Mouse (Mus musculus): ENCODE measurements at regions not wholly inside any gene's neighbourhood (a gene's known extent, or its start where the extent isn't known, plus 50 kb on each side); places are given as distances from the start of the nearest gene placed in this dataset.

DNA sequence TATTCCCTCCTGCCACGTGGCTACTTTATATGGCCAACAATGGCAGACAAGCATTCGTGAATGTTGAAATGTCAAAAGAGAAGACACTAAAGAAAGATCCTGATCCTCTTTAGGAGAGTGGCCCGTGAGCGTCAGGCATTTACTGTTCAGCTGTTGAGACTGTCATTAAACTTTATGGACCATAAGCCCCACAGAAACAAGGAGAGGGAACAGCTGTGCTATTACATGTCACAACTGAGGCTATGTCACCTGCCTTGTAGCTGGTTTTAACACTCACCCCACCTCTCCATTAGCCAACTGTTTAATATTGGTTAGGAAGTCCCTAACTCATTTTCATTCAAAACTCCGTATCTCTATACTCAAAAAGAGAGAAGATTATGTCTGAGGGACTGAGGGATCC is 76.3 kb upstream of the 4932438A13Rik start:
- Histone ChIP-seq H3K4me3 (ENCODE audit: low read depth, low read length) (no peak overlapping the region), H3K36me3 (ENCODE audit: control insufficient read depth, insufficient read depth, low read length) (no peaks in the 10 kb centered on the region), H3K9me3 (ENCODE audit: control insufficient read depth, low read length) (no peaks in the 10 kb centered on the region), H3K27ac (ENCODE audit: low read depth, low read length) (no peak overlapping the region), H3K27me3 (replicated peaks; ENCODE audit: control insufficient read depth, insufficient read depth, low read length) (no peaks in the 10 kb centered on the region), H3K4me2 (no peak overlapping the region), H3K4me1 (replicated peaks; ENCODE audit: control insufficient read depth, insufficient read depth, low read length) (peaks cover 7% of the 10 kb centered on the region; the same call in 1 of the 2 replicates), H3K9ac (ENCODE audit: low read depth, low read length) (no peak overlapping the region)
- DNase-seq (ENCODE audit: low spot score), result no peak
- 70% methylated on average over 5 of the region's 5 CpGs for WGBS
- no peak for ATAC-seq (replicated peaks; ENCODE audit: low FRiP score)

DNA sequence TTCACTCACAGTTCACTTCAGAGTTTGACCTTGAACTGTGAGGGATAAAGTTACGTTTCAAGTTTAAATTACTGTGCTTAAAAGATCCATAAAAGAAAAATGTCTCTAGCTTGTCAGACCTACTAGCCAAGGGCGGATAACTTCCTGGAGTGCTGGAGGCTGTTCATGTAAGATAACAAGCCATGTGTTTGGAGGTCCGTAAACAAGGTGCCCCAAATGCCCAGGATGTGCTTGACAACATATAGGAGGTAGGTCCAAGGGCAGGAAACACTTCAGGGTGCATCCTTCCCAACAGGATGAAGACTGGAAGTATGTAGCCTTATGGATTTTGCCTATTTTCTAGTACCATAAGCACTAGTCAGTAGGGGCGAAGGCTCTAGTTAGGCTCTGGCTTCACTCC is 72.7 kb upstream of the 4932438A13Rik start:
- Histone ChIP-seq H3K27me3 (replicated peaks; ENCODE audit: control insufficient read depth, insufficient read depth, low read length) (no peaks in the 10 kb centered on the region), H3K9me3 (ENCODE audit: control insufficient read depth, low read length) (no peaks in the 10 kb centered on the region), H3K36me3 (ENCODE audit: control insufficient read depth, insufficient read depth, low read length) (no peaks in the 10 kb centered on the region), H3K4me1 (replicated peaks; ENCODE audit: control insufficient read depth, insufficient read depth, low read length) (peaks cover 7% of the 10 kb centered on the region; the same call in 1 of the 2 replicates), H3K27ac (ENCODE audit: low read depth, low read length) (peak overlapping the region; percentile 28; the same call in 1 of the 2 replicates), H3K4me3 (ENCODE audit: low read depth, low read length) (no peak overlapping the region), H3K9ac (ENCODE audit: low read depth, low read length) (no peak overlapping the region), H3K4me2 (no peak overlapping the region)
- 46% methylated on average over 4 of the region's 4 CpGs for WGBS
- DNase-seq (ENCODE audit: low spot score) (no peak), ATAC-seq (replicated peaks; ENCODE audit: low FRiP score) (peak; percentile 70)

- DNase-seq (ENCODE audit: low spot score) (no peak), ATAC-seq (replicated peaks; ENCODE audit: low FRiP score) (no peak)
- H3K9ac ChIP-seq (ENCODE audit: low read depth, low read length), result no peak overlapping the region
- H3K4me2 ChIP-seq, result no peak overlapping the region
- H3K27me3 ChIP-seq (replicated peaks; ENCODE audit: control insufficient read depth, insufficient read depth, low read length), result no peaks in the 10 kb centered on the region
- H3K9me3 ChIP-seq (ENCODE audit: control insufficient read depth, low read length), result no peaks in the 10 kb centered on the region
- H3K36me3 ChIP-seq (ENCODE audit: control insufficient read depth, insufficient read depth, low read length), result no peaks in the 10 kb centered on the region
- H3K4me3 ChIP-seq (ENCODE audit: low read depth, low read length), result no peak overlapping the region
- H3K4me1 ChIP-seq (replicated peaks; ENCODE audit: control insufficient read depth, insufficient read depth, low read length), result no peaks in the 10 kb centered on the region
- 50% methylated on average over 4 of the region's 4 CpGs for WGBS
- H3K27ac ChIP-seq (ENCODE audit: low read depth, low read length), result no peak overlapping the region
These were observed 65.9 kb upstream of the 4932438A13Rik start for GRCm38 (mm10) chr3:36797025-36797424.

- Histone ChIP-seq H3K27me3 (replicated peaks; ENCODE audit: control insufficient read depth, insufficient read depth, low read length) (no peaks in the 10 kb centered on the region), H3K9me3 (ENCODE audit: control insufficient read depth, low read length) (no peaks in the 10 kb centered on the region), H3K4me3 (ENCODE audit: low read depth, low read length) (no peak overlapping the region), H3K4me2 (peak overlapping the region; percentile 37; the same call in 1 of the 2 replicates), H3K27ac (ENCODE audit: low read depth, low read length) (no peak overlapping the region), H3K9ac (ENCODE audit: low read depth, low read length) (no peak overlapping the region), H3K36me3 (ENCODE audit: control insufficient read depth, insufficient read depth, low read length) (no peaks in the 10 kb centered on the region), H3K4me1 (replicated peaks; ENCODE audit: control insufficient read depth, insufficient read depth, low read length) (no peaks in the 10 kb centered on the region)
- WGBS, result 46% methylated on average over 12 of the region's 13 CpGs
- DNase-seq (ENCODE audit: low spot score), result no peak
- peak; percentile 66 for ATAC-seq (replicated peaks; ENCODE audit: low FRiP score)
These were observed 64.6 kb upstream of the 4932438A13Rik start for GRCm38 (mm10) chr3:36798160-36798823.

DNA sequence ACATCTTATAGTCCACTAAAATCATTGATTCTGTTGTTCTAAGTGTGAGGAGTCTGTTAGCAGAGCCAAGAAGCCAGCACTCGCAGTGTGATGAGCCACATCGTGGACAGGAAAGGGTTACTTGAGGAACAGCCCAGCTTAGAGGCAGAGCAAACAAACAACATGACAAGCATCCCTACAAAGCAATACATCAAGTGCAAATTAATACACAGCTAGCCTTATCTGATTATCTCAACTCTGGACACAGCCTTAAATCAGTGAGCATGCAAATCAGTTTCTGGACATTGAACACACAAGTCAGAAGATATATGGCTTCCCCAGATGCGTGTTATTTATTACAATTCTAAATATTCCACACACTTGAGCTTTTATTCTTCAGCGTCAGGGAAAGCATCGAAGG is 52.4 kb upstream of the 4932438A13Rik start:
- WGBS, result 77% methylated on average over 5 of the region's 5 CpGs

More for the DNA sequence above, 52.4 kb upstream of the 4932438A13Rik start:
- Histone ChIP-seq H3K36me3 (ENCODE audit: control insufficient read depth, insufficient read depth, low read length) (no peaks in the 10 kb centered on the region), H3K9ac (ENCODE audit: low read depth, low read length) (no peak overlapping the region), H3K4me2 (no peak overlapping the region), H3K27me3 (replicated peaks; ENCODE audit: control insufficient read depth, insufficient read depth, low read length) (no peaks in the 10 kb centered on the region), H3K9me3 (ENCODE audit: control insufficient read depth, low read length) (no peaks in the 10 kb centered on the region), H3K4me3 (ENCODE audit: low read depth, low read length) (no peak overlapping the region), H3K4me1 (replicated peaks; ENCODE audit: control insufficient read depth, insufficient read depth, low read length) (no peaks in the 10 kb centered on the region), H3K27ac (ENCODE audit: low read depth, low read length) (no peak overlapping the region)
- no peak for DNase-seq (ENCODE audit: low spot score)
- ATAC-seq (replicated peaks; ENCODE audit: low FRiP score), result no peak
